Mouse (Mus musculus) adrenal gland, adult (tissue): ENCODE measurements around the gene Banp.

ENCODE experiments used
- DNase-seq, 2 experiments: peaks; one replicate each; pipeline ENCODE4 v3.0.0; 2022 to 2023; ENCODE audit warnings: low spot score in 1 of 2; ENCODE audit not compliant: inconsistent age in 2 of 2

The Banp gene

DNA sequence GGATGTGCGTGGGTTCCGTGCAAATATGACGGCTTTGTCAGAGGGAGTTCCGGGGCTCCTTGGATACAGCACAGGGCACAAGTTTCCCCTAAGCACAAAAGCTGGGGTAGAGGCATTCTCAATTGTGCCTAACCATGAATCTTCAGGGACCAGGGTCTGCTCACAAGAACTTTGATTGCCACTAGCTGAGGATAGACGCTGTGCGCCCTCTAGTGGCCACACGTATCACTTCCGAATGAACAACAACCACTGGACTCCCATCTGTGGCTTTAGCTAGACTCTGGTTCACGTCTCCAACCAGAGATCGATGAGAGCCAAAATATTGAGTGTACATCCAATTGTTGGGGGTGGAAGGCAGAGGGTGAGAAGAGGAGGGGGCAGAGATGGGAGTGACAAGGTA lies 23.9 kb upstream of the Banp start:
- peak; percentile 79 to 91 for DNase-seq

- DNase-seq, result no peak
Measured at GRCm38 (mm10) chr8:121926266-121926665, 23.3 kb upstream of the Banp start.

GRCm38 (mm10) chr8:121927316-121927715 lies 22.2 kb upstream of the Banp start:
- DNase-seq, result peak; percentile 68 to 82

GRCm38 (mm10) chr8:121930047-121930446 lies 19.5 kb upstream of the Banp start:
- DNase-seq, result no peak

- DNase-seq, result no peak
Measured at GRCm38 (mm10) chr8:121931571-121931970, 18.0 kb upstream of the Banp start.

GRCm38 (mm10) chr8:121932026-121932667 lies 17.4 kb upstream of the Banp start:
- DNase-seq, result peak; percentile 58 to 74

GRCm38 (mm10) chr8:121932668-121933520 lies 16.7 kb upstream of the Banp start:
- peak; percentile 68 to 85 for DNase-seq

- peak in 1 of 2 experiments; percentile 83 for DNase-seq
Measured at GRCm38 (mm10) chr8:121934506-121934905, 15.0 kb upstream of the Banp start.

GRCm38 (mm10) chr8:121934923-121935322 lies 14.6 kb upstream of the Banp start:
- no peak for DNase-seq

DNA sequence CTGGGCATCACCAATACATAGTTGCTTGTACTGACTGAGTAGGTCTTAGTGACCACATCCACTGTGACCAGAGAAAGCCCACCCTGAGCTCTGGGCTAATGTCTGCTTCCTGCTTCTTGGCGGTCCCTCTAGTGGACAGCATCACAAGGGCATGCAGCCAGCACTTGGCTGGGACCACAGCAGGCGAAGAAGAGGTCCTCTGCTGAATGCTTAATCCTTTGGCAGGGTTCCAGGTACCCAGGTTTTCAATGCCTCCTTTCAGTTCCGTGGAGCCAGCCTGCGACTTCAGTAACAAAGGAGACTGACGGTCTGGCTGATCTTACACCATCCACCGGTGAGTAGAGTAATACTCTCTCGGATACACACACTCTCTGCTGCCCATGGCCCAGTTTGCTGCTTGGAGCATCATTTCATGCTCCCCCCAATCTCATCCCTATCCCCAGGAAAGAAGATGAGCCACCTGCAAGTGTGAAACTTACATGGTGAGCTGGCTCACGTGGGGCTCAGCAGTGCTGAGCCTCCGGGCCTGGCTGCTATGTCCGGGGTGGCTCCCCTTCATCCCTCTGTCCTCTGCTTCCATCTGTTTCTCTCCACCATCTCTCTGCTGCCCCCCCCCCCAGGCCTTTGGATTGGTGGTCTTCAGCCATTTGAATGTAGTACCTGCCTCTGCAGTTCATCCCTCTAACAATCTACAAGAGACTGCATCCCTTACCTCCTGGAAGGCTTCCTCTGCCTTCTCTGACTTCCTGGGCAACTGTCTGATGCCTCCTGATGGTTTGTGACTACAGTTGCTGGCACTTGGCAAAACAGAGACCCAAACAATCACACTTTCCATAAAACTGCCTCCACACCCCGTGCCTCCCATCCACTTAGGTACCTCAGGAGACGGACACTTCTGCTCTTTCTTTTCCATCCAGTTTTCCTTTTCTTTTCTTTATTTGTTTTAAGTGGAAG lies 13.9 kb upstream of the Banp start:
- no peak for DNase-seq

DNA sequence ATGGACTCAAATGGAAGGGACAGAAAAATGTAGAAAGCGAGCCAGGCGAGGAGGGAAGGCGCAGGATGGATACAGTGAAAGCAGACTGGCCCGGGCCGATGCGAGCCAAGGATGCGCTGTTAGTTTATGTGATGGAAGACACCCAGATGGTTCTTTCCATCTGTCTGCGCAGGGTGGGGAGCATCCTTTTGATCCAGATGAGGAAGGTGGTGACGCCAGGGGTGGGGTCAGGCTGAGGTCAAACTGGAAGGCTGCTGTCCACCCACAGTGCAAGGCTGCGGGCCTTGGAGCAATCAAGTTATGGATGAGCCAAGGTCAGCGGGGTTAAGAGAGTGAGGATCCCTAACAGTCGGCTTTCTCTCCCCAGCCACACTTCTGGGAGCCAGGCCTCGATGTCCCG lies 13.2 kb upstream of the Banp start:
- DNase-seq, result no peak

DNA sequence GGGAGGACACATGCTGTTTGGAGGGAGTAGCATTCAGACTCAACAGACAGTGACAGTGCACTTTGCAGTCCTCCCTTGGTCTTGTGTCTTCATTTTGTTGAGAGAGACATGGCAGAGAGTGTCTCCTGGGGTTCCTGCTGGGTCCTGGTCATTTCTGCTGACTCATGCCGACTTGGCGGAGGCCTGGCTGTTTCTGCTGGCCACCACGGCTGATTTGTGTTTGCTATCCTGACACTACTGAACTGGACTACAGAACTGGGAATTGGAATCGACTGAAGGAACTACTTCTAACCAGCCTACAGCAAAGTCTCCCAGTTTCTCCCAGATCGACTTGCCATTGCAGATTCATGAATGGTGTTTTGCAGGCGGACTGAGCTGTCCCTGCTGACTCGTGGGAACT lies 10.8 kb upstream of the Banp start:
- DNase-seq, result no peak

DNA sequence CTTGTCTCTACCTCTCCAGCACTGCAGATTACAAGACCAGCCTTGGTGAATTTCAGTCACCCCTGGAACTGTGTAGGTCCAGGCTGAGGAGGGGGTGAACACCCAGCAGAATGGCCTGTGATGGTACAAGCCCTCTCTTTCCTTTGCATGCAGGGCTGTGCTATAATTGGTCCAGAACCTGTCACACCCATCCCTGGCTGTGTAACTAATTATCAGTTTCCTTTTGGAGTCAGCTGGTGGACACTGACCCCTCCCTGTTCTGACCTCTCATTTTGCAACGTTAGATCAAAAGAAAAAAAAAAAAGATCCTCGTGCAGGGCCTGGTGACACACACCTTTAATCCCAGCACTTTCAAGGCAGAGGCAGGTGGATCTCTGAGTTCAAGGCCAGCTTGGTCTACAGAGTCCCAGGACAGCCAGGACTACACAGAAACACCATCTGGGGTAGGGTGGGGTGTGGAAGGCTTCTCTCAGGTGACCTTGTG lies 6.5 kb upstream of the Banp start:
- no peak for DNase-seq

DNA sequence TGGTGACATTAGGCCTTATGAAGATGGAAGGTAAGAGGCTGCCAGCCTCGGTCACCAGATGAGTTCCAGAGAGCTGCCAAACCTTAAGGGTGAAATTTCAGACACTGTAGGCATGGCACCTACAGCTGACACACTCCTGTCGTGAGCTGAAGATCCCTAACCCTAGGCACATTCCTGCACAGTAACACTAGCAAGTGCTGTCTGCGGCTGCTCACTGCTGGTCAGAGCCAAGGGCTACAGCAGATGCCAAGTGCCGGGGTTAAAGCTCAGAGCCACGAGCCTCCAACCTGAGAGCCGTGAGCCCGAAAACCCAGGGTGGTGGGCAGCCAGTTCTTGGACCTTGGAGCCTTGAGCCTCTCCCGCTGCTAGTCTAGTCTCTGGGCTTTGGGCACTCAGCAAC lies 5.8 kb upstream of the Banp start:
- DNase-seq, result no peak

DNA sequence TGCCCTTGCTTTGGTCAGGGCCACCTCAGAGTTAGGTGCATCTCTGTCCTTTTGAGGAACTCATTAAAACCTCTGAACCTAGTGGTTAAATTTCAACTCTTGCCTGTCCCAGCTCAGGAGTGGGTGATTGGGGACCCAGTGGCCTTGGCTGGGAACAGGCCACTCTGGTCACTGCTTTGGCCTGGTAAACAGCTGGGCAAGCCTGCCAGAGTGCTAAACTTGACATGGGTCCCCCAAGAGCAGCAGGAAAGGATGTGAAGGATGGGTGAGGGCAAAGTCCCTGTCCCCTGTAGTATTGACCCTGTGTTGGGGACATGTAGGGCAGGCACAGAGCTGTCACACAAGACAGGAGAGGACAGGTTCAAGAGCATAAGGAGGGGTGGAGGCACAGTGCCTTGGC lies 4.7 kb upstream of the Banp start, which contains the start of gene Car5a:
Gene Car5a (minus strand): TSS at position 74 of the 400 bp plus-strand sequence.
- no peak for DNase-seq

DNA sequence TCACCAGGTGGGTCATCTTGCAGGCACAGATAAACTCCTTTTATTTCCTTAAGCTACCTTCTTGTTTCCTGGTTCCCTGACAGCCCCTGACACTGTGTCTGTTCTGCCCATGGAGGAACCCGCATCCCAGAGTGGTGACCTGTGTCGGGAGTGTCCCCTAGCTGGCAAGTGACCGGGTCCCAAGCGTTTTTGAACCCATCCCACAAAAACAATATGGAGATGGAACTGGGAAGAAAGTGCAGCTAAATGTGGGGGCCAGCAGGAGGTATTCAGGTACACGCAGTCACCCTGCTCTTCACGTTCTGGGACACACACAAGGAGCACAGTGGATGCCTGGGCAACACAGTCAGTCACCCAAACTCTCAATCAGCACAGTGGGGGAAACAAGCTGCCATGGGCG lies 3.2 kb upstream of the Banp start:
- no peak for DNase-seq

- peak; percentile 59 to 64 for DNase-seq
Measured at GRCm38 (mm10) chr8:121947047-121947752, 2.4 kb upstream of the Banp start.

DNA sequence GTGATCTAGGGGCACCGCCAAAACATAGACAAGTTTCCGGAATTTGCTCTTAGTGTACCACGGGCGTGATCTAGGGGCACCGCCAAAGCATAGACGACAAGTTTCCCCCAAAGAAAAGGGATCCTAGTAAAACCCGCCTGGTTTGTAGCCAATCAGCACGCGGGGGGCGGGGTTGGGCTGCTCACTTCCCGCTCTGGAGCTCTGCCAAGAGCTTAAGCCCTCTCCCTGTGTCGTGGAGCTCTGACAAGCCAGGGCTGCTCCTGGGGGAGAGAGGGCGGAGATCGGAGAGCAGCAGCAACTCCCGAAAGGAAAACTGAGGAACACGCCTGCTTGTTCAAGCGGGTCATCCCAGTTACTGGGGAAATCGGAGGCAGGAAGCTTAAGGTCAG lies 1.8 kb upstream of the Banp start:
- peak; percentile 90 to 92 for DNase-seq

DNA sequence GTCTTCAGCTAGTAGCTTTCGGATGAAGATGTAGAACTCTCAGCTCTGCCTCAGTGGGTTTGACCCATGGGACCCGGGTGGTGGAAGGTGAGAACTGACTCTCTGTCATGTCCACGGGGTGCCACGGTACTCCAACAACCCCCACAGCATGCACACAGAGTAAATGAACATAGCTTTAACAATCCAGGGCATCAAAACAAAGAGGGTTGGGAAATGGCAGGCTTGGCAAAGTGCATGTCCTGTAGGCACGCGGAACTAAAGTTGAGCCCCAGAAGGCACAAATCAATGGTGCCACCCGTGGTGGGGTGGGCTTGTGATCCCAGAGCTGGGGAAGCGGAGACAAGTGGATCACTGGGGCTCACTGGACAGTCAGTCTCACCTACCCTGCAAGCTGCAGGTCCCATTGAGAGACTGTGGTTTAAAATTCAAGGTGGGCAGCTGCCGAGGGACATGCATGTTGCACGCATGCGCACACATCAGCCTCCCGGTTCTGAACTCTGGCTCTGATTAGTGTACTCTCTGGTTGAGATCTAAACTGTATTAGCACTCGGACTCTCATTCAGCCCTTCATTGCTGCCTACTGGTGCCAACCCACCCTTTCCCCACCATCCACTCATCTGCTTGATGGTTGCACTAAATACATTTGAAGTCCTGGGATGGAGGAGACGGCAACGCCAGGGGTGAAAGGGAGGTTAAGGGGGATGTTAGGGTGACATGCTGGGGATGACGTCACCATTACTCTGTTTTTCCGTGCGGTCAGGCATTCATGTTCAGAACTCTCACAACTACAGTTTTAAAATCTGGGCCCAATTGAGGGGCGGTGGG lies 1.0 kb upstream of the Banp start:
- peak; percentile 53 to 62 for DNase-seq
